Mouse (Mus musculus) c-Kit-negative CD71-positive TER-119-positive erythroid progenitor cells, embryonic 14.5 days (primary cell): ENCODE data around the gene Olfr996.
"Not testable (repeated sequence)": the region's sequence is repeated elsewhere in the genome, so short reads cannot be mapped to it uniquely, and the experiment has no call there.

Experiments used
- DNase-seq: peaks from one replicate; pipeline ENCODE4 v3.0.0-alpha.2; 2013; ENCODE audit warnings: low read depth, low spot score

Gene Olfr996

DNA sequence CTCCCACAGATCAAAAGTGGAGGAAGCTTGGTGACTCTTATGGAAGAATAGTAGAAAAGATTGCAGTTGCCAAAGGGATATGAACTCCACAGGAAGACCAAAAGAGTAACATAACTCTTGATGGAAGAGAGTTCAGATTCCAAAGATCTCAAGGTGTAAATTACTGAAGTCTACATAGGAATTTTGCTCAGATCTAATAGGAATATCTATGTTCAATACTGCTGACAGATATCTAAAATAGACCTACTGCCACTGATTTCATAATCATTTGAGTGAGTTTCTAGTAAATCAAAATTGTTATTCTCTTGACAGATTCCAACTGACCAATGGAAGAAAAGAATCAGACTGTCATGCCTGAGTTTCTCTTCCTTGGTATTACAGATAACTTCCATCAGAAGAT is at the start of gene Olfr996:
Olfr996 (plus strand) TSS at position 301 of the 400 bp plus-strand sequence.
- no peak for DNase-seq

DNA sequence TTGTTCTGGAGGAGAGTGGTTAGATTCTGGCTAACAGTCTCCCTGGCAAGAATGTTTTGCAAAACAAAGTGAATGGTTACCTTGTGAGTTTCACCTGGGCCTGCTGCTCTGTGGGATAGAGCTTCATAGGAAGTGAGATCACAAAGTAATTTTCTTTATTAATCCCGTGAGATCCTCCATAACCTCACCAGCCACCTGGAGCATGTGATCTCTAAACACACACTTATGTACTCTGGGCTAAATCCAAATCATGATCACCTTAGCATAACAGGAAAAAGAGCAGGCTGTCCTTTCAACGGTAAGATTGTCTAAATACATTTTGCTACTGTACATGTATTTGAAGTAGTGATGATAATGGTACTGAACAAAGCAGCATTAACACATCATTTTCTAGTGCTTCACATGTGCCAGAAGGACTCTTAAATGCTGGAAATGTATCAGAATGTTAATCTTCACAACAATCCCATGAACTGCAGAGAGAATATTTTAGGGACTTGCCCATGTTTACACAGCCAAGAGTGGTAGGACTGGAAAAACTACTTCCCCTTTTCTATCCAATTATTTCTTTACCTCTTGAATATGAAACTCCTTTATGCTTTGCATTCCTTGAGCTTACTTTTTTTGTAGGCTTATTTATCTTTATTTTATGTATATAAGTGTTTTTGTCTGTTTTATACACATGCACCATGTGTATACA is 46.8 kb upstream of the Olfr996 start:
- DNase-seq, result no peak

DNA sequence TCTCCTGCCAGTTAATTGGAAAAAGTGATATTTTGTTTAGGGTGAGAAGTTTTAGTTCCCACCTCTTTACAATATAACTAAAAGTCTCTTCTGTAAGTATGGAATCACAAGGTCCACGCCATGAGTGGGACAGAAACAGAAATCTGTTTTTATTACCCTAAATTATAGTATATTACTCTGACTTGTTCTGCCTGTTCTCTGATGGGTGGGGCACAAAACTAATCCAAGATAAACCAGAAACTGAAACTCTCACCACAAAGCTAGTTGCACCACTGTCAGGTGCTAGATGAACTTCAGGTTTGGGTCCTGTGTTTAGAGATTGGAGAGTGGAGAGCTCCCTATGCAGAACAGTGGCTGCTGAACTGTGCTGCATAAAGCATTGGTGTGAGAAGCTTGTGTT is 45.1 kb upstream of the Olfr996 start:
- DNase-seq, result no peak

DNA sequence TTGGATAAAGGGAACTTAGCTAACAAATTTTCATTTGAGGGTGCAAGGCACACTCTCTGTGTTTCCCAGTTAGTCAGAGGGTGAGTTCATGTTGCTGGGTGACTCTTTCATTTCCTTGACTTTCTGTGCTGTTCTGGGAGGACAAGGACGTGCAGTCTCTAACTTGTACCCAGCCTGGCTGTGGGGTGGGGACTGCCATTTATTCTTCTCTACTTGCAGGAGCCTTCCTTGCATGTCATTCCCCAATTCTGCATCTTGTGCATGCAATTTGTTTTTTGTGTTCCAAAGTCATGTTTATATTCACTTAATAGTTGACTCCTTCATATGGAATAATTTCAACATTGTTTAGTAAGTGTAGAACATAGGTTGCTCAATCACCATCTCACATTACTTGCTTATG is 24.2 kb upstream of the Olfr996 start:
- DNase-seq, result no peak

DNA sequence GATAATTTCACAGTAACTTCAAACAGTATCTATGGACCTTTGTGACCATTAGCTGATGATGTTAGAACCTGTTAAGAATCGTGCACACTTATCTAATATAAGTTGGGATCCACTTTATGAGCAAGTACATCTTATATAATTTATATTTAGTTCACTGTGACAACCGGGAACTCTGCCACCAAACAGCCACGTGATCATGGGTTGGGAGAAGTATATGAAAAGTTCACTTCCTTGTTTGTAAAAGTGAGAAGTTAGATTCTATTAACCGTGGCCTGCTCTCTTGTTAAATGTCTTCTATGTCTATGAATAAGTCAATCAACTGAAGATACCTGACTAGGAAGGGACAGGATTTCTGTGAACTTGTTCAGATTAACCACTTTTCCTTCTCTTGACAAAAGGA is 18.8 kb upstream of the Olfr996 start:
- no peak for DNase-seq

DNA sequence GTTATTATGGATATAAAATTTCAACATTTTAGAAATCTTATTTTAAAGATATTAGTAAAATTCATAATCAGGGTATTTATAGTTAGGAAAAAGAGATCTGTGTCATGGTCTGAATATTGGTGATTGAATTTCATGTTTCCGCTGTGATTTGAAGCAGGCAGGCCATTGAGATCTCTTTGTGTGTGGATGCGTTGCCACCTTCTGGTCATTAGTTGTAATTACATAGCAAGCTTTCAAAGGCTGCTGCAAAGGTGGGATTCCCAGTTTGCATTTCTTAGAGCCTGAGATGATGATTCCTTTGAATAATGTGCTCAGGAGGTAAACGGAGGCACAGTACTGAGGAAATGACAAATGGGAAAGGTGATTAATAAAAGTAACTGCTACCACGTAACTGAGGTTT is 17.8 kb upstream of the Olfr996 start:
- DNase-seq, result peak; percentile 3

DNA sequence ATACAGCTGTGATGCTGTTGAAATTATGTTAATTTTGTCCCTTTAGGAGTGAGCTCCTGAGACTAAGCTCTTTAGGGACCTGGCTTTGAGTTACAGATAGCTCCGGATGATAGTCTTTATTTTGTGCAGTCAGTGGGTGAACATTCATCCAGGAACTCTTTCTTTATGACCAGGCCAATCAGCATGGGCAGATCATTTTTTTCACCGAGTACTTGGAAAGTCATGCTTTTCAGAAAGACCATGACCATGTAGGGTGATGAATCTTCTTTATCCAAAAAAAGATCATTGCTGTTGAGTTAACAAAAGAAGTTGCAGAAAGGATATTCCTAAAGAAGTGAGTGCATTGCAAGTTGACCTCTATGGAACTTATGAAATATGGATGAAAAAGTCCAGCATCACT is 9.6 kb downstream of the Olfr996 start, which contains the start of gene Olfr998:
Olfr998 (plus strand) TSS at position 301 of the 400 bp plus-strand sequence.
- DNase-seq, result not testable (repeated sequence)

DNA sequence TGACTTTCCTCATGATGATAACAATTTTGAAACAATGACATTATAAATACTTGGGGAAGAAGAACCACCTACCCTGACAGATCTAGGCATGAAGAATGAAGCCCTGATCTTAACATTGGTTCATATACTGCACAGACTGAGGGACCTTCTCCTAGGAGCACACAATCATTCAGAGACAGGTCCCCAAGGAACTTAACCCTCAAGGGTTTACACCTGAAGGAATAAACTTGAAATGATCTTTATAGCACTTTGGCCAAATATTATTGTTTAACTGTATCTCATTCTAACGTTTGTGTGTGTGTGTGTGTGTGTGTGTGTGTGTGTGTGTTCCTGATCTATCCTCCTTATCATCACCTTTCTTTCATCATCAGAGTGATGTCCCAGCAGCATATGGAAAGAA is 32.8 kb downstream of the Olfr996 start, which contains the start of gene Olfr1000:
Olfr1000 (minus strand) TSS at position 101 of the 400 bp plus-strand sequence.
- no peak for DNase-seq
